Mouse (Mus musculus): Measurements from ENCODE around the gene Prss54. TPM values are rescaled to one million over a fixed set of nuclear protein-coding genes. Genes with fewer than 3 reads are reported as not detected.

Prss54 gene
- polyA plus RNA-seq, 1 experiment from 2014 or later: not detected

- Histone ChIP-seq H3K4me3 (ENCODE audit: low read length) (no peak overlapping the region), H3K27me3 (ENCODE audit: insufficient read depth, low read length) (0 out of 2 replicates have a peak, but pooled peaks cover 6% of the 10 kb centered on the region), H3K9me3 (ENCODE audit: low read length) (no peaks in the 10 kb centered on the region), H3K4me2 (replicated peaks; ENCODE audit: low read depth, low read length) (no peak overlapping the region), H3K9ac (replicated peaks; ENCODE audit: low read length) (no peak overlapping the region), H3K4me1 (ENCODE audit: insufficient read depth, low read length) (no peaks in the 10 kb centered on the region), H3K27ac (ENCODE audit: low read length) (no peak overlapping the region), H3K36me3 (ENCODE audit: insufficient read depth, low read length) (no peaks in the 10 kb centered on the region)
- ATAC-seq (ENCODE audit: low FRiP score, low TSS enrichment): no peak
- WGBS: 74% methylated on average over 15 of the region's 15 CpGs
These were observed 25.2 kb upstream of the Prss54 start for GRCm38 (mm10) chr8:95601306-95601705.

DNA sequence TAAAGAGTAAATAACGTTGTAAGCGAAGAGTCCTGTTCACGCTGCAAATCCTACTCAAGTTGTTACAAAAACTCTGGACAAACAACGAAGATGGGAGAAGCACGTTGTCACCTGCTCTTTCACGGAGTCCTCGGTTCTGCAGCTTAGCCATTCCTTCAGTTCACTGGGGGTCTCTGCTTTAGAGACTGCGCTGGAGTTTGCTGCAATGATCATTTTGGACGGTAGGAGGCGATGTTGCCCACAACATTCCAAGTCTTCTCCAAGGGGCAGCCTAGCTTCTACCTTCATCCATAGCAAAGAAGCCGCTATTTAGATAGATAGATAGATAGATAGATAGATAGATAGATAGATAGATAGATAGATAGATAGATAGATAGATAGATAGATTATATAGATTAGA is 23.7 kb upstream of the Prss54 start:
- H3K27ac ChIP-seq (ENCODE audit: low read length): no peak overlapping the region
- WGBS: 11% methylated on average over 11 of the region's 11 CpGs
- H3K9me3 ChIP-seq (ENCODE audit: low read length): no peaks in the 10 kb centered on the region
- no peak overlapping the region for H3K4me3 ChIP-seq (ENCODE audit: low read length)
- no peak for ATAC-seq (ENCODE audit: low FRiP score, low TSS enrichment)
- no peaks in the 10 kb centered on the region for H3K36me3 ChIP-seq (ENCODE audit: insufficient read depth, low read length)
- H3K9ac ChIP-seq (replicated peaks; ENCODE audit: low read length): no peak overlapping the region
- H3K4me1 ChIP-seq (ENCODE audit: insufficient read depth, low read length): no peaks in the 10 kb centered on the region
- H3K27me3 ChIP-seq (ENCODE audit: insufficient read depth, low read length): 0 out of 2 replicates have a peak, but pooled peaks cover 6% of the 10 kb centered on the region
- no peak overlapping the region for H3K4me2 ChIP-seq (replicated peaks; ENCODE audit: low read depth, low read length)

DNA sequence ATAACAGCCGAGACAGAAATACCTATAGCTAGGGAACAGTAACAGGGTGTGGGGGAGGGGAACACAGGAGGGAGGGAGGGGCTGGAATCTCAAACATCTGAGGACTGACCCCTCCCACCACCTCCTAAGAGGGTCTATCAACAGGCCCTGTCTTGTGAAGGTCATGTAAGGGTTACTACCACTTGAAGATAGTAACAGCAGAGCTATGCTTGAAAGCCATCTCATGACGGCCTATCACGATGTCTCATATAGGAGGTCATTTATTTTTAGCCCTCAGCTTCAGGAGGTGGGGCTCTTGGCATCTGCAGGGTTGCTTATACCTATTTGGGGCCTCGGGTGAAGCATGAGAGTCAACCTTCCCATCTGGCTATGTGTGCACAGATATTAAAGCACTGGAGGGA is 20.7 kb upstream of the Prss54 start:
- H3K27me3 ChIP-seq (ENCODE audit: insufficient read depth, low read length): 0 out of 2 replicates have a peak, but pooled peaks cover 6% of the 10 kb centered on the region
- H3K4me1 ChIP-seq (ENCODE audit: insufficient read depth, low read length): no peaks in the 10 kb centered on the region
- no peak overlapping the region for H3K9ac ChIP-seq (replicated peaks; ENCODE audit: low read length)
- H3K36me3 ChIP-seq (ENCODE audit: insufficient read depth, low read length): no peaks in the 10 kb centered on the region
- H3K27ac ChIP-seq (ENCODE audit: low read length): no peak overlapping the region
- ATAC-seq (ENCODE audit: low FRiP score, low TSS enrichment): no peak
- H3K4me3 ChIP-seq (ENCODE audit: low read length): no peak overlapping the region
- H3K9me3 ChIP-seq (ENCODE audit: low read length): no peaks in the 10 kb centered on the region
- WGBS: 59% methylated on average over 4 of the region's 4 CpGs
- H3K4me2 ChIP-seq (replicated peaks; ENCODE audit: low read depth, low read length): no peak overlapping the region

DNA sequence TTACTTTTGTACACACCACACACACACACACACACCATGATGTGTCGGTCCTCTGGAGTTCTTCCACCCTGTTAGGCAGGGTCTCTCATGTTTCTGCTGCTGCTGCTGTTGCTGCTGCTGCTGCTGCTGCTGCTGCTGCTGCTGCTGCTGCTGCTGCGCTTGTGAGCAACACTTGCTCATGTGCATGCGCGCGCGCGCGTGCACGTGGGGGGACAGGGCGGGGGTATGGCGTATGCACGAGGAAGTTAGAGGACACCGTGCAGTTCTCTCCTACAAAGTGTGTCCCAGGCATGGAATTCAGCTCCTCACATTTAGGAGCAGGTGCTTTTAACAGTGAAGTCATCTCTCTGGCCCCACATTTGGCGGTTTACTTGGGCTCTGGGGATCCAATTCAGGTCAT is 19.0 kb upstream of the Prss54 start:
- H3K9me3 ChIP-seq (ENCODE audit: low read length): no peaks in the 10 kb centered on the region
- H3K27me3 ChIP-seq (ENCODE audit: insufficient read depth, low read length): no peaks in the 10 kb centered on the region
- H3K4me2 ChIP-seq (replicated peaks; ENCODE audit: low read depth, low read length): no peak overlapping the region
- no peak overlapping the region for H3K27ac ChIP-seq (ENCODE audit: low read length)
- H3K9ac ChIP-seq (replicated peaks; ENCODE audit: low read length): no peak overlapping the region
- H3K36me3 ChIP-seq (ENCODE audit: insufficient read depth, low read length): no peaks in the 10 kb centered on the region
- no peak for ATAC-seq (ENCODE audit: low FRiP score, low TSS enrichment)
- no peak overlapping the region for H3K4me3 ChIP-seq (ENCODE audit: low read length)
- 81% methylated on average over 14 of the region's 14 CpGs for WGBS
- H3K4me1 ChIP-seq (ENCODE audit: insufficient read depth, low read length): no peaks in the 10 kb centered on the region

- Histone ChIP-seq H3K27ac (ENCODE audit: low read length) (no peak overlapping the region), H3K27me3 (ENCODE audit: insufficient read depth, low read length) (no peaks in the 10 kb centered on the region), H3K9ac (replicated peaks; ENCODE audit: low read length) (no peak overlapping the region), H3K9me3 (ENCODE audit: low read length) (no peaks in the 10 kb centered on the region), H3K4me3 (ENCODE audit: low read length) (no peak overlapping the region), H3K4me1 (ENCODE audit: insufficient read depth, low read length) (no peaks in the 10 kb centered on the region), H3K4me2 (replicated peaks; ENCODE audit: low read depth, low read length) (no peak overlapping the region), H3K36me3 (ENCODE audit: insufficient read depth, low read length) (no peaks in the 10 kb centered on the region)
- WGBS: 90% methylated on average over 7 of the region's 7 CpGs
- ATAC-seq (ENCODE audit: low FRiP score, low TSS enrichment): no peak
These were observed 17.6 kb upstream of the Prss54 start for GRCm38 (mm10) chr8:95593439-95594393.

- H3K9ac ChIP-seq (replicated peaks; ENCODE audit: low read length): no peak overlapping the region
- 83% methylated on average over 12 of the region's 12 CpGs for WGBS
- no peak overlapping the region for H3K27ac ChIP-seq (ENCODE audit: low read length)
- no peaks in the 10 kb centered on the region for H3K27me3 ChIP-seq (ENCODE audit: insufficient read depth, low read length)
- no peaks in the 10 kb centered on the region for H3K36me3 ChIP-seq (ENCODE audit: insufficient read depth, low read length)
- H3K4me1 ChIP-seq (ENCODE audit: insufficient read depth, low read length): no peaks in the 10 kb centered on the region
- ATAC-seq (ENCODE audit: low FRiP score, low TSS enrichment): no peak
- H3K4me3 ChIP-seq (ENCODE audit: low read length): no peak overlapping the region
- no peaks in the 10 kb centered on the region for H3K9me3 ChIP-seq (ENCODE audit: low read length)
- H3K4me2 ChIP-seq (replicated peaks; ENCODE audit: low read depth, low read length): no peak overlapping the region
These were observed 16.1 kb upstream of the Prss54 start for GRCm38 (mm10) chr8:95592131-95592780.

DNA sequence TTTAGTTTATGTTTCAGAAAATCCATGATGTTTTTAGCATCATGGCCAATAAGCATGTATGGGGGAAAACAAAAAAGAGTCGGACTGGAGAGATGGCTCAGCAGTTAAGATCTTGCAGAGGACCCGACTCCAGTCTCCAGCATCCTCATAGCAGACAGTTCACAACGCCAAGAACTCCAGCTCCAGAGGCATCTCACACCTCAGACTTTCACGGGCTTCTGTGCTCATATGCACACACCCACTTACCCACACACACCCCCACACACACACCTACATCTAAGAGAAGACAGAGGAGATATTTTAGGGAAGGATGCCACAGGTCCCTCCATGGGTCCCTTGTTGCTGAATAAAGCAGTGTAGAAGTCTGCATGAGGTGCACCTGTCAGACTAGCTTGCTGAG is 14.4 kb upstream of the Prss54 start:
- no peaks in the 10 kb centered on the region for H3K4me1 ChIP-seq (ENCODE audit: insufficient read depth, low read length)
- H3K9ac ChIP-seq (replicated peaks; ENCODE audit: low read length): no peak overlapping the region
- H3K36me3 ChIP-seq (ENCODE audit: insufficient read depth, low read length): no peaks in the 10 kb centered on the region
- H3K9me3 ChIP-seq (ENCODE audit: low read length): peaks cover 4% of the 10 kb centered on the region; the same call in 1 of the 2 replicates
- H3K27me3 ChIP-seq (ENCODE audit: insufficient read depth, low read length): no peaks in the 10 kb centered on the region
- no peak overlapping the region for H3K4me2 ChIP-seq (replicated peaks; ENCODE audit: low read depth, low read length)
- WGBS: 76% methylated on average over 4 of the region's 4 CpGs
- H3K4me3 ChIP-seq (ENCODE audit: low read length): no peak overlapping the region
- no peak for ATAC-seq (ENCODE audit: low FRiP score, low TSS enrichment)
- no peak overlapping the region for H3K27ac ChIP-seq (ENCODE audit: low read length)

DNA sequence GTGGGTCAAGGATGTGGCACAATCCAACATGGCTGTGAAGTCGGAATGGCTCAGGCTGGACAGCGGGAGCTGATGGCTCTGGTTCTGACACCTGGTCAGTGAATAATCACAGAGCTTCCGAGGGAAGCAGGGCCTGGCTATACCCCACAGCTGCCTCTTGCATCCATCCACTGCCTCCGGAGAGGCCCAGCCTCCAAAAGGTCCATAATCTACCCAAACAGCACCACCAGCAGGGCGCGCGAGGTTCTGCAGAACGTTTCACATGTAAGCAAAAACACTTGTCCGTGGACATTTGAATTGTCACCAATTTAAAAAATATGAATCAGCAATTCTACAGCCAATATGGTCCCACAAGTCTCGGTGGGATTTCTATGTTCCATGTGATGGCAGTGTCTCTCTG is 13.1 kb upstream of the Prss54 start:
- no peak overlapping the region for H3K9ac ChIP-seq (replicated peaks; ENCODE audit: low read length)
- no peak for ATAC-seq (ENCODE audit: low FRiP score, low TSS enrichment)
- H3K27ac ChIP-seq (ENCODE audit: low read length): no peak overlapping the region
- no peaks in the 10 kb centered on the region for H3K36me3 ChIP-seq (ENCODE audit: insufficient read depth, low read length)
- H3K4me1 ChIP-seq (ENCODE audit: insufficient read depth, low read length): no peaks in the 10 kb centered on the region
- no peak overlapping the region for H3K4me2 ChIP-seq (replicated peaks; ENCODE audit: low read depth, low read length)
- H3K4me3 ChIP-seq (ENCODE audit: low read length): no peak overlapping the region
- H3K9me3 ChIP-seq (ENCODE audit: low read length): peaks cover 4% of the 10 kb centered on the region; the same call in 1 of the 2 replicates
- WGBS: 60% methylated on average over 10 of the region's 10 CpGs
- H3K27me3 ChIP-seq (ENCODE audit: insufficient read depth, low read length): no peaks in the 10 kb centered on the region

DNA sequence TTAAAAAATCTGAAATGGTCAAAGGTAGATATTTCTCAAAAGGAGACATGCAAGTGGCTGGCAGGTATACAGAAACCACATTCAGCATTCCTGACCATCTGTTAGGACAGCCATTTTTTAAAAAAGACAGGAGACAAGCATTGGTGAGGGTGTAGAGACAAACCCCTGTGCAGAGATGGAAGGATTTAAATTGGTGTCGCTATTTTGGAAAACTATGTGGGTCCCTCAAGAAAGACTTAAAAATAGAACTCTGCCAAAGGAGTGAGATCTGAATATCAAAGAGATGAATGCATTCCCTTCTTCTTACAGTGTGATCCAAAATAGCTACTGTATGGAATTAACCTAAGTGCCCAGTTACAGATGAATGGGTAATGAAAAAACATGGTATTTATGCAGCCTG is 11.2 kb upstream of the Prss54 start:
- Histone ChIP-seq H3K27ac (ENCODE audit: low read length) (no peak overlapping the region), H3K36me3 (ENCODE audit: insufficient read depth, low read length) (no peaks in the 10 kb centered on the region), H3K4me3 (ENCODE audit: low read length) (no peak overlapping the region), H3K9ac (replicated peaks; ENCODE audit: low read length) (no peak overlapping the region), H3K4me2 (replicated peaks; ENCODE audit: low read depth, low read length) (no peak overlapping the region), H3K9me3 (ENCODE audit: low read length) (peaks cover 4% of the 10 kb centered on the region; the same call in 1 of the 2 replicates), H3K4me1 (ENCODE audit: insufficient read depth, low read length) (no peaks in the 10 kb centered on the region), H3K27me3 (ENCODE audit: insufficient read depth, low read length) (no peaks in the 10 kb centered on the region)
- ATAC-seq (ENCODE audit: low FRiP score, low TSS enrichment): no peak
- 88% methylated on average over 1 of the region's 1 CpGs for WGBS

DNA sequence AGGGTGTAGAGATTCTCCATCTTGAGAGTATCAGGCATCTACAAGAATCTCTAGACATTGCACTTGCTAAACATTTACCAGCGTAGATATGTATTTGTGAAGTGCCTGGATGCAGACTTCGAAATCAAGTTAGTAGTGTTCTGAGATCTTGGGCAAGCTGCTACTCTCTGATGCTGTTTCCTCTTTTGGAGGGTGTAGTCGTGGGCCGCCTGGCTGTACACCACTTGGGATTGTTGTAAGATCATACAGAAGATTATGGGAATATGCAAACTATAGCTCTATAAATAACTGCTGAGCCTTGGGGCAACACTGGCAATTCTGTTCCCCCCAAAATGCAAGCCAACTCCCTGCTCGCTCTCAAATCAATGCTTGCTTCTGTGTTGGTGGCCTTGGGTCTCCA is 3.0 kb downstream of the Prss54 start:
- WGBS: 85% methylated on average over 5 of the region's 5 CpGs
- Histone ChIP-seq H3K4me3 (ENCODE audit: low read length) (no peak overlapping the region), H3K27ac (ENCODE audit: low read length) (no peak overlapping the region), H3K4me1 (ENCODE audit: insufficient read depth, low read length) (no peaks in the 10 kb centered on the region), H3K36me3 (ENCODE audit: insufficient read depth, low read length) (no peaks in the 10 kb centered on the region), H3K9ac (replicated peaks; ENCODE audit: low read length) (no peak overlapping the region), H3K27me3 (ENCODE audit: insufficient read depth, low read length) (no peaks in the 10 kb centered on the region), H3K4me2 (replicated peaks; ENCODE audit: low read depth, low read length) (no peak overlapping the region), H3K9me3 (ENCODE audit: low read length) (no peaks in the 10 kb centered on the region; the same call in 1 of the 2 replicates)
- no peak for ATAC-seq (ENCODE audit: low FRiP score, low TSS enrichment)

Data from kidney, embryonic 16.5 days (tissue).